Mouse (Mus musculus): ENCODE results near the gene Foxp2. TPM values are rescaled to one million over a fixed set of nuclear protein-coding genes. Genes with fewer than 3 reads are reported as not detected.

Gene Foxp2
- polyA plus RNA-seq, 1 experiment from 2014 or later, result 62.0 TPM

- 70% methylated on average over 1 of the region's 1 CpGs for WGBS
- H3K4me1 ChIP-seq, result no peaks in the 10 kb centered on the region
- no peaks in the 10 kb centered on the region for H3K36me3 ChIP-seq
- H3K27ac ChIP-seq (replicated peaks), result no peak overlapping the region
- no peaks in the 10 kb centered on the region for H3K27me3 ChIP-seq
- ATAC-seq (ENCODE audit: low FRiP score, low read depth), result no peak
- no peak overlapping the region for H3K4me3 ChIP-seq
- no peak overlapping the region for H3K9ac ChIP-seq (replicated peaks)
- no peak overlapping the region for H3K4me2 ChIP-seq (replicated peaks)
- H3K9me3 ChIP-seq, result no peaks in the 10 kb centered on the region
These were observed 240.9 kb downstream of the Foxp2 start for GRCm38 (mm10) chr6:15142094-15142493.

- no peak overlapping the region for H3K4me3 ChIP-seq
- WGBS, result 61% methylated on average over 3 of the region's 3 CpGs
- no peaks in the 10 kb centered on the region for H3K9me3 ChIP-seq
- no peaks in the 10 kb centered on the region for H3K27me3 ChIP-seq
- no peak overlapping the region for H3K27ac ChIP-seq (replicated peaks)
- H3K36me3 ChIP-seq, result no peaks in the 10 kb centered on the region
- H3K4me1 ChIP-seq, result 0 out of 2 replicates have a peak, but pooled peaks cover 5% of the 10 kb centered on the region
- ATAC-seq (ENCODE audit: low FRiP score, low read depth), result 0 out of 2 replicates have a peak, but pooled peaks have one; percentile 44
- no peak overlapping the region for H3K4me2 ChIP-seq (replicated peaks)
- H3K9ac ChIP-seq (replicated peaks), result no peak overlapping the region
These were observed 250.5 kb downstream of the Foxp2 start for GRCm38 (mm10) chr6:15151619-15152018.

GRCm38 (mm10) chr6:15163508-15164053 lies 262.4 kb downstream of the Foxp2 start:
- Histone ChIP-seq H3K4me3 (no peak overlapping the region), H3K27me3 (no peaks in the 10 kb centered on the region), H3K4me1 (no peaks in the 10 kb centered on the region), H3K36me3 (no peaks in the 10 kb centered on the region), H3K9me3 (no peaks in the 10 kb centered on the region), H3K4me2 (replicated peaks) (no peak overlapping the region), H3K27ac (replicated peaks) (no peak overlapping the region), H3K9ac (replicated peaks) (no peak overlapping the region)
- no peak for ATAC-seq (ENCODE audit: low FRiP score, low read depth)
- WGBS, result 82% methylated on average over 2 of the region's 2 CpGs

GRCm38 (mm10) chr6:15176754-15177153 lies 275.6 kb downstream of the Foxp2 start:
- Histone ChIP-seq H3K9ac (replicated peaks) (no peak overlapping the region), H3K4me2 (replicated peaks) (no peak overlapping the region), H3K4me1 (no peaks in the 10 kb centered on the region), H3K27me3 (no peaks in the 10 kb centered on the region), H3K4me3 (no peak overlapping the region), H3K27ac (replicated peaks) (no peak overlapping the region), H3K9me3 (no peaks in the 10 kb centered on the region), H3K36me3 (no peaks in the 10 kb centered on the region)
- no peak for ATAC-seq (ENCODE audit: low FRiP score, low read depth)

DNA sequence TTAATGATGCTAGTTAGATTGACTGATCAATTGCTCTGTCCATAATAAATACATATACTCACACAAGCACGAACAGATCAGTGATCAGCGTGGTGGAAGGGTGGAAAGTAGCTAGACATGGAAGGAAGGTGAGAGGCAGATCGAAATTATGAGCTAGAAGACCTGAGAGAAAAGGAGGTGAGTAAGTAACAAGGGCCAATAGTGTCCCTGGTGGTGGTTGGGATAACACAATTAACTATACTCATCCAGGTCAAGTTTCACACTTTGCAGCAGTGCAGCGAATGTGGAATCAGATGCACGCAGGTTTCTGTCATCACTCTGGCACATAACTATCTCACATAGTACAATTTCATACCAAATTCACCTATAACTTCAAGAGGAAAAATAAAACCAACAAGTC lies 291.7 kb downstream of the Foxp2 start:
- WGBS, result 80% methylated on average over 5 of the region's 5 CpGs
- Histone ChIP-seq H3K9me3 (no peaks in the 10 kb centered on the region), H3K4me1 (peaks cover 21% of the 10 kb centered on the region), H3K4me3 (no peak overlapping the region), H3K27me3 (peaks cover 10% of the 10 kb centered on the region; the same call in 1 of the 2 replicates), H3K9ac (replicated peaks) (no peak overlapping the region), H3K4me2 (replicated peaks) (no peak overlapping the region), H3K36me3 (no peaks in the 10 kb centered on the region), H3K27ac (replicated peaks) (no peak overlapping the region)
- ATAC-seq (ENCODE audit: low FRiP score, low read depth), result no peak

- Histone ChIP-seq H3K4me1 (no peaks in the 10 kb centered on the region), H3K9ac (replicated peaks) (no peak overlapping the region), H3K27me3 (no peaks in the 10 kb centered on the region), H3K27ac (replicated peaks) (no peak overlapping the region), H3K9me3 (no peaks in the 10 kb centered on the region), H3K4me3 (no peak overlapping the region), H3K4me2 (replicated peaks) (no peak overlapping the region), H3K36me3 (no peaks in the 10 kb centered on the region)
- WGBS, result 87% methylated on average over 10 of the region's 10 CpGs
- no peak for ATAC-seq (ENCODE audit: low FRiP score, low read depth)
These were observed 341.2 kb downstream of the Foxp2 start for GRCm38 (mm10) chr6:15242176-15242942.

DNA sequence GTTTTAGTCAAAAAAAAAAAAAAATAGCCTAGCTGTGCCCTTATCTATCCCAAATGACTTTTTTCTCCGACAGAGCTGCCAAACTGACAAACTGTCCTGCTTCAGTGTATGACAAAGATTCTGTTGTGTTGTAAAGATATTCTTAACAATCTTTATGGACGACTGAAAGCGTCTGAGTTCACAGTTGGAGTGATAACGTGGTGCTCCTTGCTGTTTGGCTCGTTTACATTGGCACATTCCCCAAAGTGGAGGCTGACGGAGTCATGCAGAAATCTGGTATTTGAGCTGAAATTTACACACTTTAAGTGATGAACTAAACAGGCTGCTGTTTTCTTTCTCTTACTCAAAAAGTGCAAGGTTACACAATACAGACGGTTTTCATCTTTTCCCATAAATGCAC lies 356.2 kb downstream of the Foxp2 start:
- Histone ChIP-seq H3K4me1 (0 out of 2 replicates have a peak, but pooled peaks cover 3% of the 10 kb centered on the region), H3K36me3 (no peaks in the 10 kb centered on the region), H3K4me2 (replicated peaks) (no peak overlapping the region), H3K4me3 (no peak overlapping the region), H3K9me3 (no peaks in the 10 kb centered on the region), H3K9ac (replicated peaks) (no peak overlapping the region), H3K27ac (replicated peaks) (0 out of 2 replicates have a peak overlapping the region, but pooled peaks have one; percentile 30), H3K27me3 (no peaks in the 10 kb centered on the region)
- WGBS, result 36% methylated on average over 7 of the region's 7 CpGs
- ATAC-seq (ENCODE audit: low FRiP score, low read depth), result no peak

DNA sequence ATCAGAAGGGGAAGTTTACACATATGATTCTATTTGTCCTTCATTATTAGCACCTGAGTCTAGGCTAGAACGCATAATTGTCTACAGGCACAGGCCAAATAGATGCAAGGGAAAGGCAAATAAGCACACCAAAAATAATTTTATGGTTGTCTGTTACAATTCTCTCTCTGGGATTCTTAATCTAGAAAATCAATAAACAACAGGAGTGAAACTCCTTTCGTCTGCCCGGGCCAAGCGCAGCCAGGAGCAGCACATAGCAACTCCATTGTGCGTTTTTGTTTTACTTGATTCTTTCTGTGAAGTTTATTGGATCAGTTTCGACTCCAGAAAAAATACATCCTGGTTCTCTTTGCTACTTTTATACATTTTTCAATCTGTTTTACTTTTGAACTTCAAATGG lies 356.7 kb downstream of the Foxp2 start:
- Histone ChIP-seq H3K27ac (replicated peaks) (no peak overlapping the region), H3K9me3 (no peaks in the 10 kb centered on the region), H3K4me3 (no peak overlapping the region), H3K36me3 (no peaks in the 10 kb centered on the region), H3K9ac (replicated peaks) (no peak overlapping the region), H3K27me3 (no peaks in the 10 kb centered on the region), H3K4me1 (0 out of 2 replicates have a peak, but pooled peaks cover 3% of the 10 kb centered on the region), H3K4me2 (replicated peaks) (no peak overlapping the region)
- WGBS, result 51% methylated on average over 6 of the region's 6 CpGs
- ATAC-seq (ENCODE audit: low FRiP score, low read depth), result 0 out of 2 replicates have a peak, but pooled peaks have one; percentile 16

DNA sequence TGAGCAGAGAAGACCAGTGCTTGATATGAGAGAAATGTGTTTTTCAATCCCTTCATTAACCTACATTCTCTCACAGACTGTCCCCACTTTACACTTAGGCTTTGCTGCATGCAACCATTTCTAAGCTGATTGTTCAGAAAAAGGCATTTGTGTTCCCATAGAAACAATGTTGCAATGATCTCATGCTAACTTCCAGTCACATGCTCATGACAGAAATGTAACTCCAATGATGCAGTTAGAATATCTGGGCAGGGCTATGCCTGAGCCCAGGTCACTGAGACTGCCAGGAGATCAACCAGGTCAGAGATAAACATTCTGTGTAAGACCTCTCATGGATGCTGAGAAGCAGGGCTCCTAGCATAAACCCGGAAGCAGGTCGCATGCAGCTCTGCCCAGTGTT lies 367.0 kb downstream of the Foxp2 start:
- Histone ChIP-seq H3K36me3 (no peaks in the 10 kb centered on the region), H3K4me3 (no peak overlapping the region), H3K9me3 (no peaks in the 10 kb centered on the region), H3K27me3 (no peaks in the 10 kb centered on the region), H3K27ac (replicated peaks) (no peak overlapping the region), H3K4me1 (no peaks in the 10 kb centered on the region), H3K9ac (replicated peaks) (no peak overlapping the region), H3K4me2 (replicated peaks) (no peak overlapping the region)
- no peak for ATAC-seq (ENCODE audit: low FRiP score, low read depth)
- 85% methylated on average over 2 of the region's 2 CpGs for WGBS

GRCm38 (mm10) chr6:15285213-15285612 lies 384.1 kb downstream of the Foxp2 start:
- Histone ChIP-seq H3K27ac (replicated peaks) (0 out of 2 replicates have a peak overlapping the region, but pooled peaks have one; percentile 50), H3K4me2 (replicated peaks) (no peak overlapping the region), H3K27me3 (no peaks in the 10 kb centered on the region), H3K36me3 (no peaks in the 10 kb centered on the region), H3K4me1 (peaks cover 4% of the 10 kb centered on the region; the same call in 1 of the 2 replicates), H3K9me3 (no peaks in the 10 kb centered on the region), H3K9ac (replicated peaks) (no peak overlapping the region), H3K4me3 (no peak overlapping the region)
- WGBS, result 44% methylated on average over 3 of the region's 3 CpGs
- peak; percentile 88 for ATAC-seq (ENCODE audit: low FRiP score, low read depth)

GRCm38 (mm10) chr6:15294081-15294480 lies 392.9 kb downstream of the Foxp2 start:
- no peaks in the 10 kb centered on the region for H3K9me3 ChIP-seq
- H3K4me1 ChIP-seq, result no peaks in the 10 kb centered on the region
- H3K27me3 ChIP-seq, result no peaks in the 10 kb centered on the region
- H3K27ac ChIP-seq (replicated peaks), result no peak overlapping the region
- no peak for ATAC-seq (ENCODE audit: low FRiP score, low read depth)
- H3K4me2 ChIP-seq (replicated peaks), result no peak overlapping the region
- H3K9ac ChIP-seq (replicated peaks), result no peak overlapping the region
- no peaks in the 10 kb centered on the region for H3K36me3 ChIP-seq
- no peak overlapping the region for H3K4me3 ChIP-seq
- 87% methylated on average over 5 of the region's 5 CpGs for WGBS

- Histone ChIP-seq H3K36me3 (no peaks in the 10 kb centered on the region), H3K4me3 (no peak overlapping the region), H3K9ac (replicated peaks) (no peak overlapping the region), H3K27ac (replicated peaks) (no peak overlapping the region), H3K27me3 (no peaks in the 10 kb centered on the region), H3K4me1 (no peaks in the 10 kb centered on the region), H3K9me3 (no peaks in the 10 kb centered on the region), H3K4me2 (replicated peaks) (no peak overlapping the region)
- ATAC-seq (ENCODE audit: low FRiP score, low read depth), result no peak
- 48% methylated on average over 1 of the region's 1 CpGs for WGBS
These were observed 398.1 kb downstream of the Foxp2 start for GRCm38 (mm10) chr6:15299279-15299678.

Measured in midbrain, embryonic 12.5 days (tissue).